Mouse (Mus musculus) heart, adult 11 months (tissue): ENCODE measurements around the gene Nme1.
"Not testable (repeated sequence)": the region's sequence is repeated elsewhere in the genome, so short reads cannot be mapped to it uniquely, and the experiment has no call there.

Experiments used
- DNase-seq: peaks from one replicate; pipeline ENCODE4 v3.0.0; 2022

Gene Nme1

GRCm38 (mm10) chr11:93963013-93963412, 5.3 kb downstream of the Nme1 start:
- DNase-seq: peak; percentile 92

GRCm38 (mm10) chr11:93961482-93961881, 6.8 kb downstream of the Nme1 start:
- DNase-seq: peak; percentile 28

DNA sequence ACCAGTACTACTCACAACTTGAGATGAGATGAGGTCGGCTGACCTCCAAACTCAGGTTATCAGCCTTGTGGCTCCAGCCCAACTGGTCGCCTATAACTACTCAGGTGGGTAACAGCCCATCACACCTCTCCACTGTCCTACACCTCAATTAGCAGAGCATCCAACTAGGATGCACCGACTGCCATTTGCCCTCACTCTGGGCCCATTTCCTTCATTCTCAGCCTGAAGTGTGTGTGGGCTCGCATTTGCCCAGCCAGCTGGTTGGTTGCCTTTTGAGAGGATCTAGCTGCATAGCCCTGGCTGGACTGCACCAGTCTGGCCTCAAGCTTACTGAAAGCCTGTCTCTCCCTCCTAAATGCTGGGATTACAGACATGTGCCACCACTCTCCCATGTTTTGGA, 10.6 kb downstream of the Nme1 start:
- DNase-seq: peak; percentile 85

DNA sequence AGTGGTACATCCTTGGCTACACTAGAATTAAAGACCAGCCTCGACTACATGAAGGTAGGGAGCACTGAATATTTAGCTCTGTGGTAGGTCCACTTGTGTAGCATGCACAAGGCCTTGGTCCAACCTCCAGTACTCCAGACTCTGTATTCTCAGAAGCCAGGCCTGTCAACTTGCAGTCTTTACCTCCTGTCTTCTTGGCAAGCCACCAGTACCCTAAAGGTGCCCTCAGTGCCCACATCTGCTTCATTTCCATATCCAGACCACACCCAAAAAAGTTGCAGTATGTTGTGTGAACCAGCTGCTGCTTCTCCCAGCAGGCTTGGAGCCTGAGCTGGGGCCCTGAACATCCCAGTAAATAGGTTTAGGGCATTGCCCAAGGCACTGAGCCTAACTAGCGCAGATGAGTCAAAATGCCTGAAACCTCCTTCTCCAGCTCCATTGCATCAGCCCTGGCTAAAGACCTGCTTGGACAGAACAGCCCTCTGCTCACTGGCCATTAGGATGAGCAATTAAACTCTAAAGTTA, 11.2 kb downstream of the Nme1 start:
- peak; percentile 87 for DNase-seq

DNA sequence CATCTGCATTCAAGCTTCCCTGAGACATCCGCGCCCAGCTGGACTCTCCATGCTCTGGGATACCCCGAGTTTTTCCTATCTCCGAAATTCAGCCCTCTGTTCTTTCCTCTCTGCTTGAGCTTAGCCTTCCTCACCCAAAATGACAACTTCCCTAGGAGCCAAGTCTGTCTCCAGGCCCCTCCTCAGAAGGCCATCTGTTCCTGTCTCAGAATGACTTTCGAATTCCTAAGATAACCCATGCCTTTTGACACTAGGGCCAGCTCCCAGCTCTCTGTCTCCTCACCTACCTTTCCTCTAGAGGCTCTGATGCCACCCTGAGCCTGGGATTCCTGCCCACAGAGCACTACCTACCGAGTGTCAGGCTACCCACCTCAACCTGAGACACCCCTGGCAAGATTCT, 12.2 kb downstream of the Nme1 start, which contains the start of gene Nme2:
Gene Nme2, minus strand, starts transcription at position 101 of the 400 bp plus-strand sequence.
- DNase-seq: no peak

DNA sequence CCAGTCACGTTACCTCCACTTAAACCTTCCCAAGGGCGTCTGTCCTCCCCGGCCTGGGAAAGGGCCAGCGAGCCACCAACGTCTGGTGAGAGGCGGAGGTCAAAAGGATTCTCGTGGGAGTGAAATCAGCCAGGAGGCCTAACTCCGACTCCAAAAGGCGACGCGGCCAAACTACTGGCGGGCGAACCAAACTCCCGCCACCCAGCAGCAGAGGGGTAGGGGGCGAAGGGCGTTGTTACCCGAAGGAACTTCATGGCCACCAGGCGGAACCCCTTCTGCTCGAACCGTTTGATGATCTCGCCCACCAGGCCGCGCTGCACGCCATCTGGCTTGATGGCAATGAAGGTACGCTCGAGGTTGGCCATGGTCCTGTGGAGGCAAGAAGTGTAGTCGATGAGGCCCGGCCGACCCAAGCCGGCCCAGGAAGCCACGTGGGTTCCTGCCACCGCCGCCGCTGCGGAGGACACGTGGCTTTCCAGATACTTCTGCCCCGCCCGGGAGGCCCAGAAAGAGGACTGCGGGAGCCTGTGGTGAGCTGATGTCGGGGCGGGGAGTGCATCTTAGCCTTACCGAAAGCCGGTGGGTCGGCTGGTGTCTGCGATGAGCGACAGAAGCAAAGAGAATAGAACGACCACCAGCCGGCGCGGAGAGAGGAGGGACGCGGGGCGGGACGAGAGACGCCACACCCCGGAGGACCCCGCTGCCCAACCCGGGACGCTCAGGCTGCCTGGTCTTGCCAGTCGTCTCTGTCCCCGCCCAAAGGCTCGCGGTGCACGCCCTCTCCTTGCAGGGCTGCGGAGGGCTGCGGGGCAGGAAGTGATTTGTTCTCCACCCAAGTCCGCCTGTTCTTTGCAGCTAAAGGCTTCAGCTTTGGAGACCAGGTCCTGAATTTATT, 12.8 kb downstream of the Nme1 start:
- peak; percentile 100 for DNase-seq

- DNase-seq: no peak
These were observed 13.5 kb downstream of the Nme1 start for GRCm38 (mm10) chr11:93954738-93955255.

GRCm38 (mm10) chr11:93952376-93952775, 15.9 kb downstream of the Nme1 start:
- peak; percentile 90 for DNase-seq

DNA sequence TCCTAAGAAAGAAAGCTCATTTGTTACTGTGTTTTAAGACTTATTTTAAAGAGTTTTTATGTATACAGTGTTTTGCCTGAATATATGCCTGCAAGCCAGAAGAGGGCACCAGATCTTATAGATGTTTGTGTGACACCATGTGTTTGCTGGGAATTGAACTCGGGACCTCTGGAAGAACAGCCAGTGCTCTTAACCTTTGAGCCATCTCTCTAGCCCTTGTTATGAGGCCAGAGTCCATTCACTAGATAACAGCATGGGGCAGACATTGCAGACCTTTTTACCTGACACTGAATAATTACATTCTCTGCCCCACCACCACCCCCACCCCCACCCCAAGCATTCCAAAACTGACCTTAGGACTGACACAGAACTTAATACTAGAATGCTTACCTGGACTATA, 18.3 kb downstream of the Nme1 start:
- DNase-seq: peak; percentile 40

DNA sequence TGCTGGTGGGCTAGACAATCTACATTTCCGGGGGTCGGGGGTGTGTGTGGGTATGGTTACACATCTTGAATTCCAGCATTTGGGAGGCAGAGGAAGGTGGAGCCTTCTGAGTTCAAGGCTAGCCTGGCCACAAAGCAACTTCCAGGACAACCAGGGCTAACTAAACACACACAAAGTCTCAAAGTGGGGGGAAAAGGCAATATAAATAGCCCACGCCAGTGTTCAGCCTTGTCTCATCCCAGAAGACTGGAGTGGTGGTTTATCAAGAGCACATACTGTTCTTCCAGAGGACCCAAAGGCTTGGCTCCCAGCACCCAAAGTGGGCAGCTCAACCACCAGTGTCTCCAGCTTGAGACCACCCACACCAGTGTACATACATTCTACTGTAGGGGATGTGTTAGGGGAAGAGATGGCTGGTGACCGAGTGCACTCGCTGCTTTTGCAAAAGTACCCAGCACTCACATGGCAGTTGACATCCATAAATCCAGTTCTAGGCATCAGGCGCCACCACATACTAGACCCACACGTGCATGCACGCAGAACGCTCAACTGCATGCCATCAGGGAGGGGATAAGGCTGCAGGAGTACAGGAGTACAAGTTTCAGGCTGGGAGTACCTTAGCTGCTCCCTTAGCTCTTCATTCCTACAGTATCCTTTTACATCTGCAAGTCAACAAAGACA, 19.3 kb downstream of the Nme1 start:
- peak; percentile 70 for DNase-seq

- no peak for DNase-seq
These were observed 23.3 kb downstream of the Nme1 start for GRCm38 (mm10) chr11:93944986-93945385.

GRCm38 (mm10) chr11:93940906-93941305, 27.4 kb downstream of the Nme1 start:
- peak; percentile 82 for DNase-seq

DNA sequence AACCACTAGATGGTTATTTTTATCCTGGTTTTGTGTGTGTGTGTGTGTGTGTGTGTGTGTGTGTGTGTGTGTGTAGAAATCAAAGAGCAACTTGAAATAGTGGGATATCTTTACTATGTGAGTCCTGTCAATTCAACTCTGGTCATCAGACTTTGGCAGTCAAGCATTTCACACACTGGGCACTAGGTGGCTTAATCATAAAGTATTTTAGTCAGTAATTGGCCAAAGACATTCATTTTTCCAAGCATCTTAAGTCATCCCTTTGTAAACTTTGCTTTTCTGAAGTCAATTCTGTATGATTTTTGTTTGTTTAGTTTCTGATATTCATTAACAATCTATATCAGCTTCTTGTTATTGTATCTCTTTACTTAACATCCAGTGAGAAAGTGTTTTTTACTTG, 39.2 kb downstream of the Nme1 start:
- DNase-seq: no peak

- not testable (repeated sequence) for DNase-seq
These were observed 53.3 kb downstream of the Nme1 start for GRCm38 (mm10) chr11:93915019-93915418.

DNA sequence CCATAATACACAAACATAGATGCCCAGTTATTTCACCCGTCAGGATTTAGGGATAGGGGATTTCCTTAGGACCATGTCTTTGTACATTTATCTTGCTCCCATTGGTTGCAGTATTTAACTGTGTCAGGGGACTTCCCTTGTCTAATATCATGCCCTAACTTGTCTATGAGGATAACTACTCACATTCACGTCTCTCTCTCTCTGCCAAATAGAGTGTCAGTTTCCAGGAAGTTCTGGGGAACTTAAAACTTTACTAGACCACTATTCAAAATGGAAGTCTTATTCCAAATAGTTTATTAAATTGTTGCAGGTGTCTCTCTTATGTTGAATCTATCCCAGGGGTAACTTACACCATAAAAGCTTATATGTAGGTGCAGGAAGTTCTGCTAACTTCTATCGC, 56.7 kb downstream of the Nme1 start:
- DNase-seq: no peak

DNA sequence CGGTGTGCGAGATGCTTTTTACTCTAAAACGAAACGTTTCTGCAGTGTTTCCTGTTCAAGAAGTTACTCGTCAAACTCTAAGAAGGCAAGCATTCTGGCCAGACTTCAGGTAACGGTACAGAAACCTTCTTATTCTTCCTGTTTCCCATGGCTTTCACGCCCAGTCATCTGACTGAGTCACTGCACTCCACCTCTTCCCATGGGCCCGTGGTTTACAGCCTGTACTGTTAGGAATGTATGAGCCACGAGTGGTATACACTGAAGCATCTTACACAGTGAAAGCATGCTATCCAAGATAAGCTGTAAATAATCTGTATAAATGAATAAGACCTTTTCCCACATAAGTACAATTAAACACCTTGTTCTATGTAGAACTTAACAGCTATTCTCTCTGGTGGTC, 59.5 kb downstream of the Nme1 start:
- DNase-seq: no peak

DNA sequence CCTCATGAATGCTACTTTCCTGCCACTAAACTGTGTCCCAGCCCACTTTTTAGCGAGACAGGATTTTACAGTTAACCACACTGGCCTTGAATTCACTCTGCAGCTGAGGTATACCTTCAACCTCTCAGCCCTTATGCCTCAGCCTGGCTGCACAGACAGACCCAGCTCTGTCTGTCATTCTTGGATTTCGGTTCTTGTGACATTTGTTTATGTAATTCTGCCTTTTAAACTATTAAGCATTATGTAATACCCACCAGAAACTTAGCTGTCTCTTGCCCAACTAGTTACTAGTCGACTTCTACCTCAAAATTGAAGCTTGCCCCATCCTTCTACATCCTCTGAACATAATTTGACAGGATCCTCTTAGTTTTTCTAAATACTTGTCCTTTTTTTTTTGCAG, 60.5 kb downstream of the Nme1 start:
- no peak for DNase-seq
